Mouse (Mus musculus) myocyte (in vitro differentiated cells): ENCODE measurements around the gene Id4. TPM values are rescaled to one million over a fixed set of nuclear protein-coding genes. Genes with fewer than 3 reads are reported as not detected.

ENCODE experiments used
- H3K27me3 ChIP-seq: one replicate; pipeline ENCODE4 v1.6.1; 2011; ENCODE audit not compliant: control insufficient read depth, insufficient read depth, insufficient read length
- H3K36me3 ChIP-seq: one replicate; pipeline ENCODE4 v1.6.1; 2011; ENCODE audit not compliant: control insufficient read depth, insufficient read depth
- H3K4me2 ChIP-seq: one replicate; pipeline ENCODE4 v1.6.1; 2011; ENCODE audit warnings: low read depth, control low read depth
- H3K4me3 ChIP-seq: one replicate; pipeline ENCODE4 v1.5.1; 2011; ENCODE audit warnings: mild to moderate bottlenecking, control low read depth, moderate library complexity
- H3K79me2 ChIP-seq: one replicate; pipeline ENCODE4 v1.6.1; 2011; ENCODE audit not compliant: control insufficient read depth, insufficient read depth
- H3ac ChIP-seq: one replicate; pipeline ENCODE4 v1.6.1; 2011; ENCODE audit not compliant: control insufficient read depth, insufficient read length
- CEBPB ChIP-seq: IDR thresholded peaks from 2 replicates; pipeline ENCODE4 v1.6.1; 2011; ENCODE audit warnings: mild to moderate bottlenecking, moderate library complexity; ENCODE audit not compliant: poor library complexity, insufficient read depth, severe bottlenecking
- E2F4 ChIP-seq: IDR thresholded peaks from one replicate; pipeline ENCODE4 v1.6.1; 2011; ENCODE audit warnings: mild to moderate bottlenecking, control low read depth, moderate library complexity; ENCODE audit not compliant: insufficient read depth
- MAX ChIP-seq: IDR thresholded peaks from one replicate; pipeline ENCODE4 v1.6.1; 2011; ENCODE audit warnings: low read depth, mild to moderate bottlenecking, control low read depth
- MYOD1 ChIP-seq, 3 experiments: IDR thresholded peaks; one replicate each; pipeline ENCODE4 v1.6.1; 2011; ENCODE audit warnings: control low read depth in 2 of 3, low read depth in 2 of 3, mild to moderate bottlenecking in 2 of 3, moderate library complexity in 1 of 3; ENCODE audit not compliant: insufficient read length in 2 of 3, control insufficient read depth in 1 of 3
- MYOG ChIP-seq, 3 experiments: IDR thresholded peaks; one replicate each; pipeline ENCODE4 v1.6.1; 2011; ENCODE audit warnings: control low read depth in 2 of 3, low read depth in 2 of 3, mild to moderate bottlenecking in 2 of 3; ENCODE audit not compliant: insufficient read length in 2 of 3, control insufficient read depth in 1 of 3, insufficient read depth in 1 of 3
- POLR2A ChIP-seq: IDR thresholded peaks from one replicate; pipeline ENCODE4 v1.6.1; 2011; ENCODE audit warnings: low read depth, mild to moderate bottlenecking, control low read depth, moderate library complexity; ENCODE audit not compliant: insufficient read length
- POLR2AphosphoS2 ChIP-seq: IDR thresholded peaks from one replicate; pipeline ENCODE4 v1.6.1; 2011; ENCODE audit warnings: low read depth, control low read depth; ENCODE audit not compliant: insufficient read length
- REST ChIP-seq: IDR thresholded peaks from one replicate; pipeline ENCODE4 v1.6.1; 2011; ENCODE audit warnings: mild to moderate bottlenecking, control low read depth, moderate library complexity; ENCODE audit not compliant: insufficient read depth, insufficient read length
- SRF ChIP-seq: IDR thresholded peaks from one replicate; pipeline ENCODE4 v1.6.1; 2011; ENCODE audit warnings: low read depth; ENCODE audit not compliant: control insufficient read depth, insufficient read length
- TCF12 ChIP-seq: IDR thresholded peaks from one replicate; pipeline ENCODE4 v1.6.1; 2011; ENCODE audit warnings: mild to moderate bottlenecking, control low read depth; ENCODE audit not compliant: poor library complexity, insufficient read depth, severe bottlenecking
- TCF3 ChIP-seq: IDR thresholded peaks from one replicate; pipeline ENCODE4 v1.6.1; 2011; ENCODE audit warnings: low read depth, control low read depth; ENCODE audit not compliant: insufficient read length
- USF1 ChIP-seq: IDR thresholded peaks from one replicate; pipeline ENCODE4 v1.6.1; 2011; ENCODE audit warnings: low read depth, mild to moderate bottlenecking, control low read depth, moderate library complexity
- polyA plus RNA-seq: library from polyadenylated mRNA; unstranded; fragments of >200 nt; fragmentation: generic; extraction: Trizol; gene quantifications from one replicate; pipeline ENCODE4 v1.2.1, GENCODE M21; 2012; ENCODE audit warnings: missing spikeins

The Id4 gene
- polyA plus RNA-seq, 1 experiment: 0.07 TPM

GRCm38 (mm10) chr13:48252559-48252958 lies 8.5 kb upstream of the Id4 start:
- Histone ChIP-seq H3K4me3 (no peak overlapping the region), H3K36me3 (no peaks in the 10 kb centered on the region), H3K27me3 (no peaks in the 10 kb centered on the region), H3ac (no peak overlapping the region), H3K4me2 (no peak overlapping the region), H3K79me2 (no peaks in the 10 kb centered on the region)
- TF ChIP-seq REST: no peak
- TF ChIP-seq TCF3: no peak
- TF ChIP-seq CEBPB: no peak
- no peak for TF ChIP-seq SRF
- TF ChIP-seq E2F4: no peak
- TF ChIP-seq MYOD1 (IDR thresholded peaks at IDR 0.05; ENCODE audit: control insufficient read depth in 1 of 3, insufficient read length in 2 of 3, low read depth in 2 of 3): no peak
- TF ChIP-seq USF1: no peak
- TF ChIP-seq MAX: no peak
- TF ChIP-seq TCF12: no peak
- no peak for TF ChIP-seq POLR2AphosphoS2
- no peak for TF ChIP-seq MYOG (IDR thresholded peaks at IDR 0.05; ENCODE audit: control insufficient read depth in 1 of 3, insufficient read depth in 1 of 3, insufficient read length in 2 of 3, low read depth in 2 of 3)
- TF ChIP-seq POLR2A: no peak

DNA sequence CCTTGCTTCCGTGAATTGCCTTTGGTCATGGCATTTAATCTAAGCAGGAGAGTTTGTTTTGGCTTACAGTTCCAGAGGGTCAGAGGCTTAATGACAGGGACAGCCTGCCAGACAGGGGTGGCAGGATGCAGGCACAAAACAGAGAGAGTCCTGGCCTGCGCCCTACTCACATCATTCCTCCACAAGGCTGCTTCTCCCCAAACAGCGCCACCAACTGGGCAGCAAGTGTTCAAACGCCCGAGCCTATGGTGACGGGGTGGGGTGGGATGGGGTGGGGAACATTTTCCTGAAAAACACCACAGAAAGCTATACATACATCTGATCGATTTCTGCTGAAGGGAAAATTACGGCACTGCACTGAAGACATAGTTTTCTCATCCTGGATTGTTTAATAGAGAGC lies 6.0 kb upstream of the Id4 start:
- Histone ChIP-seq H3ac (no peak overlapping the region), H3K4me2 (no peak overlapping the region), H3K4me3 (no peak overlapping the region), H3K36me3 (no peaks in the 10 kb centered on the region), H3K79me2 (no peaks in the 10 kb centered on the region), H3K27me3 (no peaks in the 10 kb centered on the region)
- TF ChIP-seq E2F4: no peak
- TF ChIP-seq SRF: no peak
- no peak for TF ChIP-seq MYOG (IDR thresholded peaks at IDR 0.05; ENCODE audit: control insufficient read depth in 1 of 3, insufficient read depth in 1 of 3, insufficient read length in 2 of 3, low read depth in 2 of 3)
- TF ChIP-seq MAX: no peak
- no peak for TF ChIP-seq USF1

DNA sequence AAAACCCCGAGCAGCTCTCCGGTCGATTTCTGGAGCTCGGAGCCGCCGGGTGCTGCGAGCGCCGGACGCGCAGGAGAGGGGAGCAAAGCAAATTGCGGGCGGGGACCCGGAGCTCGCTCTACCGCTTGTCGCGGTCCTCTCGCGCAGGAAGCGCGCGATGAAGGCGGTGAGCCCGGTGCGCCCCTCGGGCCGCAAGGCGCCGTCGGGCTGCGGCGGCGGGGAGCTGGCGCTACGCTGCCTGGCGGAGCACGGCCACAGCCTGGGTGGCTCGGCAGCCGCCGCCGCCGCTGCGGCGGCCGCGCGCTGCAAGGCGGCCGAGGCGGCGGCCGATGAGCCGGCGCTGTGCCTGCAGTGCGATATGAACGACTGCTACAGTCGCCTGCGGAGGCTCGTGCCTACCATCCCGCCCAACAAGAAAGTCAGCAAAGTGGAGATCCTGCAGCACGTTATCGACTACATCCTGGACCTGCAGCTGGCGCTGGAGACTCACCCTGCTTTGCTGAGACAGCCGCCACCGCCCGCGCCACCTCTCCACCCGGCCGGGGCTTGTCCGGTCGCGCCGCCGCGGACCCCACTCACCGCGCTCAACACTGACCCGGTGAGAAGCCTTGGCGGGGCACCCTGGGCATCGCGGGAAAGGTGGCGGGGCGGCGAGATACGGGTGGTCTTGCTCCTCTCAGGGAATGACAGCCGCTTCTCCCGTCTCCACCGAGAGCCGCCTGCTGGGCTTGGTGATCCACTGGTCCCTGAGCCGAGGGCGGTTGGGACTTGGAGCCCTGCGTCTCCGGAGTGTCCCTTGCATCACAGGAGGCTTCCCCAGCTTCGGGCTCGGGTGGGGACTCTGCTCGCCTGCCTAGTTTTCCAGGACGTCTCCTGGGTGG lies 553 bp downstream of the Id4 start:
- Histone ChIP-seq H3ac (peak overlapping the region; percentile 6), H3K36me3 (no peaks in the 10 kb centered on the region), H3K27me3 (peaks cover 12% of the 10 kb centered on the region), H3K4me3 (peak overlapping the region; percentile 22), H3K79me2 (no peaks in the 10 kb centered on the region), H3K4me2 (peak overlapping the region; percentile 96)
- TF ChIP-seq E2F4: no peak
- no peak for TF ChIP-seq USF1
- TF ChIP-seq POLR2AphosphoS2: no peak
- TF ChIP-seq SRF: no peak
- no peak for TF ChIP-seq CEBPB
- no peak for TF ChIP-seq POLR2A
- TF ChIP-seq REST: no peak
- TF ChIP-seq MYOD1 (IDR thresholded peaks at IDR 0.05; ENCODE audit: control insufficient read depth in 1 of 3, insufficient read length in 2 of 3, low read depth in 2 of 3): no peak
- TF ChIP-seq TCF3: no peak
- TF ChIP-seq TCF12: no peak
- TF ChIP-seq MYOG (IDR thresholded peaks at IDR 0.05; ENCODE audit: control insufficient read depth in 1 of 3, insufficient read depth in 1 of 3, insufficient read length in 2 of 3, low read depth in 2 of 3): no peak
- no peak for TF ChIP-seq MAX

DNA sequence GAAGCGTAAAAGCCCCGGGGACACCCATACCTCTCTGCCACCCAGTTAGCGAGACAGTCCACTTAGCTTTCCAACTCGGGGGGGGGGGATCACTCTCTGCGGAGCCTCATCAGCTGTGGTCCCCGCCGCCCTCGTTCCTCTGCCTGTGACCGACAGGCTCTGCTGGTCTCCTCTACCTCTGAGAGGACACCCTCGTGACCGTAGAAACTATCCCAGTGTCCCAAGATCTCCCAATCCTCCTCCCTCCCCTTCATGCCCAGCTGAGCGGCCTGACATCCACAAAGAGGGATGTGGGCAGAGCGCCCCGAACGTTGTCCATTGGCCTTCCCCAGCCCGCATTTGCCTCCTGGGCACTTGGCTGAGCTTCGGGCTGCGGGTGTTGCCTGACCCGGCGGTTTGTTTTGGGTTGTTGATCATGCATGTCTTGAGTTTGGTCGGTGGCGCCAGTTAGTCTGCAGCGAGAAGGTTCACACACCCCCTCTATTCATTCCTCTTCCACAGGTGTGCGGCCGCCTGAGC lies 1.5 kb downstream of the Id4 start:
- H3ac ChIP-seq: no peak overlapping the region
- TF ChIP-seq POLR2AphosphoS2 (no peak), SRF (no peak), MAX (no peak), MYOD1 (IDR thresholded peaks at IDR 0.05; ENCODE audit: control insufficient read depth in 1 of 3, insufficient read length in 2 of 3, low read depth in 2 of 3) (no peak), E2F4 (no peak), POLR2A (no peak), TCF12 (no peak), REST (no peak), CEBPB (no peak), USF1 (no peak), TCF3 (no peak), MYOG (IDR thresholded peaks at IDR 0.05; ENCODE audit: control insufficient read depth in 1 of 3, insufficient read depth in 1 of 3, insufficient read length in 2 of 3, low read depth in 2 of 3) (no peak)
- peak overlapping the region; percentile 22 for H3K4me3 ChIP-seq
- H3K36me3 ChIP-seq: no peaks in the 10 kb centered on the region
- H3K27me3 ChIP-seq: peaks cover 12% of the 10 kb centered on the region
- H3K4me2 ChIP-seq: no peak overlapping the region
- no peaks in the 10 kb centered on the region for H3K79me2 ChIP-seq
